Mouse (Mus musculus) layer of hippocampus, adult 9-11 months (tissue): ENCODE measurements around the gene Wdr35.
"Not testable (repeated sequence)": the region's sequence is repeated elsewhere in the genome, so short reads cannot be mapped to it uniquely, and the experiment has no call there.

Source experiments
- DNase-seq: peaks from one replicate; pipeline ENCODE4 v3.0.0; 2022

Gene Wdr35

DNA sequence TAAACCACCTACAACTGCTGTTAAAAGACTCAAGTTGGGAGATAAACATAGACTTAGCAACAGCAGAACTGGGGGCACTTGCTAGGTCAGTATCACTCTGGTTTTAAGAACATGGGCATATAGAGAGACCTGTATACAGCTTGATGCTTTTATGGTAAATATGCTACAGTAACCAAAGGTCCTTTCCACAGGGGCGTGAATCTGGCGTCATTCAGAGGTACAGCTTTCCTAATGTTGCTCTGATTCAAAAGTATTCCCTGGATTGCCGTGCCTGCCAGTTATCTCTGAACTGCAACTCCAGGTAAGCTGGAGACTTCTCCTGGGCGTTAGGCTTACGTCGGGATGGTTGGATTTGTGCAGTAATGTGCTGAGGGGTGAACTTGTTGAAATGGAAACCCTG lies 34.1 kb downstream of the Wdr35 start:
- DNase-seq, result no peak

DNA sequence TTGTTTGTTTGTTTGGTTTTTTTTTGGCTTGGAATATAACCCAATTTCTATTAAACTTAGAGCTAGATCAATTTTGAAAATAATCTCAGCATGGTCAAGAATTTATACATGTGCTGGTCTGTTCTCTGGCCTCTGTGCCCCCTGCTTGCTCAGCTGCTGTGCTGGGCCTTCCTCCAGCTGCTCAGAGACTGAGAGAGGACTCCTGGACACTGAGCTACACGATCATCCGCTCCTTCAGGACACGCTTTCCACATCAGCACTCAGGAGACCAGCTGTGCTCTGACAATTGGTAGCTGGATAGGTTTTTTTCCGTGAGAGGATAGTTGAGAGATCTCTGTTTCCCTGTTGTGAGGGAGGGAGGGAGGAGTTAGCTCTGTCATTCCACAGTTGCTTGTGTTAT lies 36.6 kb downstream of the Wdr35 start:
- DNase-seq, result no peak

DNA sequence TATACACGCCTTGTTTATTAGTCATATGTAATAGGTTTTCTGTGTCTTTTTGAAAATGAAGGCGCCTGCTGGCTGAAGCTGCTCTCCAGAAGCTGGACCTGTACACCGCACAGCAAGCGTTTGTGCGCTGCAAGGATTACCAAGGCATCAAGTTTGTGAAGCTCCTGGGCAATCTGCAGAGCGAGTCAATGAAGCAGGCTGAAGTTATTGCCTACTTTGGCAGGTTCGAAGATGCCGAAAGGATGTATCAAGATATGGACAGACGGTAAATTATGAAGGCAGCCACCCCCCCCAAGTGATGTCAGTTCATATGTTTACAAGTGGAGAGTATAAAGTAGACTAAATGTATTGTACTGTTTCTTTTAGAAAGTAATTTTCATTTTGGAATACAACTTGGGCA lies 42.7 kb downstream of the Wdr35 start:
- DNase-seq, result no peak

DNA sequence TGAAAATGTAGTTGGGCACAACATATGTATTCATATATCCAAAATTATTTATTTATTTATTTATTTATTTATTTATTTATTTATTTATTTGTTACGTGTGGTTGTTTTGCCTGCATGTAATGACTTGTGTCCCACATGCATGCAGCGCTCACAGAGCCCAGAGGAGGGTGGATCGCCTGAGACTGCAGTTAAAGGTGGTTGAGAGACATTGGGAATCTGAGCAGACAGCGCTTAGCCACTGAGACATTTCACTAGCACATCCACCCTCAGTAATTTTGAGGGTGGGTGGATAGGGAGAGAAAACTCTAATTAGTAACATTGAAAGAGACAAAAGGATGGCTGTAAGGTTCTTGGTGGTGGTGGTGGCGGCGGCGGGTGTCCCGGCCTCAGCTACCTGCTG lies 46.7 kb downstream of the Wdr35 start:
- DNase-seq, result no peak

DNA sequence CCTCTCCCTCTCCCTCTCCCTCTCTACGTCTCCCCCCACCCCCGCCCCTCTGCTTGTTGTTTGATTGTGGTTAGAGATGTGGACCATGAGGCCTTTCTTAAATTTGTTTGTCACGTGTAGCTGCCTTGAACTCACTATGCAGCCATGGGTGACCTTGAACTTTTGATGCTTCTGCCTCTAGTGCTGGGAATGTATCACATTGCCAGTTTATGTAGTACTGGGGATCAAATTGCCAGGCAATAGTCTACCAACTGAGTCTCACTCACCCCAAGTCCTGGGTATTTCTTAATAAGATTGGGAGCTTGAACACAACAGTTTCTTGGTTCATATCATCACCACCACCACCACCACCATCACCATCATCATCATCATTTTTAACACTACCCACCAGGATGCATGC lies 47.3 kb downstream of the Wdr35 start:
- DNase-seq, result no peak

GRCm38 (mm10) chr12:9023031-9023430 lies 49.3 kb downstream of the Wdr35 start:
- no peak for DNase-seq

GRCm38 (mm10) chr12:9024071-9024470 lies 50.4 kb downstream of the Wdr35 start:
- no peak for DNase-seq

DNA sequence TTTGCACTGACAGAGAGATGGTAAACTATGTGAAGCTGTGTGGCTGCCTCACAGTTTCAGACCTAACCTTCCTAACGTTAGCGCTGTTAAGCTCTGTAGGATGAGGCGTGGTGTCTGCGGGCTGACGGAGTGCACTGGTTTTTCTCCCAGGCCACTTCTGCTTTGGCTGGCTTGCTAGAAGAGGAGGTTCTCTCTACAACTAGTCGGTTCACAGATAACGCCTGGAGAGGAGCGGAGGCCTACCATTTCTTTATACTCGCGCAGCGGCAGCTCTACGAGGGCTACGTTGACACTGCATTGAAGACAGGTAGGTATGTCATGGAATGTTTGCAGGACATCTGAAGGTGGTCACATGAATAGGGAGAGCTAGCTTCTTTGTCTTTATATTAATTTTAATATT lies 51.0 kb downstream of the Wdr35 start:
- no peak for DNase-seq

GRCm38 (mm10) chr12:9026843-9027242 lies 53.2 kb downstream of the Wdr35 start:
- DNase-seq, result no peak

DNA sequence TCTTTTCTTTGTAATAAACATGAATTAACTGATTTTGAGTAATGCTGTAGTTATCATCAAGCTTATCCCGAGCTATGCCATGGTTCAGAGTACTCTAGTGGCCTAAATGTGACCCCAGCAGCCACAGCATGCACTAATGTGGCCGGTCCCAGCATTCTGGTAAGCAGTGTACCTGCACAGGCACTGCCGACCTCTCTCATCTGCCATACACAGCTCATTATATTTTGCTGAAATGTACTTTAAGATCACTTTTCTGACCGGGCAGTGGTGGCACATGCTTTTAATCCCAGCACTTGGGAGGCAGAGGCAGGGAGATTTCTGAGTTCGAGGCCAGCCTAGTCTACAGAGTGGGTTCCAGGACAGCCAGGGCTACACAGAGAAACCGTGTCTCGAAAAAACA lies 55.1 kb downstream of the Wdr35 start:
- not testable (repeated sequence) for DNase-seq

- no peak for DNase-seq
These were observed 55.8 kb downstream of the Wdr35 start for GRCm38 (mm10) chr12:9029506-9029887.

DNA sequence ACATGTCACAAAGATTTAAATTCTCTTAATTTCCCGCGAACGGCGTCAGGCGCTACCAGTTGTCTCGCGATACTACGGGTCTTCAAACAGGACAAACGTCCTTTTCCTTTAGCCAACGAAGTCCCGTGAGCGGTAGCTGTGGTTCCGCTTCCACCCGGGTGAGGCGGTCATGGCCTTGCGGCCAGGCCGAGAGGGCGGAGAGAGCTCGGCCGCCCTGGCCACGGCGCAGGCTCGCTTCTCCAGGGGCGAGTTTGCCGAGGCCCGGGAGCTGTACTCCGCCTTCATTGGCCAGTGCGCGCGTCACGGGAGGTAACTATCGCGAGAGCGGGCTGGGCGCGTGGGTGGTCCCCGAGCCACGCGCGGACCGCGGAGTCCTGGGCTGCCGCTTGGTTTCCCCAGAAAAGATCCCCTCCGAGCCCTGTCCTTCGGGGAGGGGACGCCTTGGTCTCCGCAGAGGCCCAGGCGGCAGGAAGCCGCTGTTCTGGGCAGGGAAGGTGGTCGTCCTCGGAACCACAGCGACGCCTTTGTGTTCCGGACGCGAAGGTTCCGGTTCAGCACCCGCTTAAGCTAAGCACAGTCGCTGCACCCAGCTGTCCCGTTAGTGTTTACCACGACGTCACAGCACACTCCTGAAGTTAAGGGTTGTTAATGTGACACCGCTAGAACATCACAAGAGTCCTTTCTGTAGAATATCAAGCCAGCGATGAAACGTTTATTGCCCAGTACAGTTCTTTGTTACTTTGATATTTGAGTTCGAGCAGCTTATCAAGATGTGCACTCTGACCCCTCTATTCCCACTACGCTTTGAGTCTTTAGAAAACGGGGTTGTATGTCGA lies 56.4 kb downstream of the Wdr35 start, which contains the start of gene Ttc32:
TSS of gene Ttc32 (plus strand) at position 110 of the 836 bp plus-strand sequence.
- DNase-seq, result peak; percentile 94

DNA sequence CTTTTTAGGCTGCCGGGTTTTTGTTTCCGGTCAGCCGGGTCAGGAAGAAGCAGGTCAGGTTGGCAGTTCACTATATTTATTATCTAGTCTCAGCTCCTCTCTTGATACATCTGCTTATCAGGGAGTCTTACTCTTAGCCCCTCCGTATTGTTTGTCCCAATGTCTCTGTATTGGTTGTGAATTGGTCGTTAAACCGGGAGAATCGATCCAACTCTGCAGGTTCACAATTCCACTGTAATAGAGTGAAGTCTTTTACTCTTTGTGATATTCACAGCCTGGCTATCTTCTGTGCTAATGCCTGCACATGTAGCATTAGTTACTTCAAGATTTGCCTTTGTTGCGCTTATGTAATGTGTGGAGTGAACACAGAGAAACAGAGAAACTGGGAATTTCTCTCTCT lies 57.5 kb downstream of the Wdr35 start:
- DNase-seq, result no peak

DNA sequence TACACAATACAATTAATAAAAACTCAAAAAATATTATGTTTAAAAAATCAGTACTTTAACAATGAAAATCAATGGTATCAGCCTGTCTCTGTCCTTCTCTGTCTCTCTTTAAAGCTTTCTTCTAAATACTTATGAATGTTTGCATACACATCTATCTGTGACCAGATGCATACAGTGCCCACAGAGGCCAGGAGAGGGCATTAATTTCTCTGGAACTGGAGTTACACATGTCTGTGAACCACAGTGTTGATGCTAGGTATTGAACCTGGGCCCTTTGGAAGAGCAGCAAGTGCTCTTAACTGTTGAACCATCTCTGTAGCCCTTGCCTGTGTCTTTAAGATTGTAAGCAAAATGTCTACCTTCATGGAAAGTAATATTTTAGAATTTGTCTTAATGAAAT lies 59.4 kb downstream of the Wdr35 start:
- DNase-seq, result no peak

GRCm38 (mm10) chr12:9036409-9036808 lies 62.7 kb downstream of the Wdr35 start:
- no peak for DNase-seq

DNA sequence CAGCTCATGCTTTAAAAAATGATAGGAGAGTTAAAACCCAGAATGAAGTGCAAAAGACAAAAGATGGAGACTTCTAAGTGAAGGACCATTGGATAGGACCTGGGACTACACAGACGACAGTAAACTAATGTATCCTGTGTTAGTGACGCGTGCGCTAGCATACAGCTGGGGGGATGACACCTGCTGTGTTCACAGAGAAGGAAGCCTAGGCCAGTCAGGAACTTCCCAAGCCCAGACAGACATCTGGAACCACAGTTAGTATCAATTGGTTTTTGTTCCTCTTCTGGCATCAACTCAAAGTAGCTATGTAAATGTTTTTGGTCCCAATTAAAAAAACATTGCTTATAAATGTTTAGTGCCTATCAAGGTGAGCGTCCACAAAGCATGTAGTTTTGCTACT lies 66.5 kb downstream of the Wdr35 start:
- DNase-seq, result no peak

DNA sequence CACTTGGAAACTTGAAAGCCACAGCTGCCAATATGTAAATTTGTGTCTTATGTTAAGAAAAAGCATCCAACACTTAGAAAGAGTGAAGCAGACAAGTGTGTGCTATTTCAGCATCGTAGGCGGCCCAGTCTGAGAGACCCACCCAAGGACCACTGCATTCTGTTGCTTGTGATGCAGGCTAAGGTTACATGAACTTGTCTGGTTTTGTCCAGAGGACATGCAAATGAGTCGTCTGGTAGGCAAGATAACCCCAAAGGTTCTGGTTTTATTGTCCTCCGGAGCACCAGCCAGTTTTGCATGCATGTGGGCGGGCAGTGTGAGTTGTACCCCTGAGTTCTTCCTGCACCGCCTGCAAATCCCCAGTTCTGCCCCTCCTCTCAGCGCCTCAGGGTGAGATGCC lies 67.0 kb downstream of the Wdr35 start:
- DNase-seq, result no peak

GRCm38 (mm10) chr12:9042316-9042715 lies 68.6 kb downstream of the Wdr35 start:
- DNase-seq, result no peak

- no peak for DNase-seq
These were observed 69.1 kb downstream of the Wdr35 start for GRCm38 (mm10) chr12:9042759-9043158.

DNA sequence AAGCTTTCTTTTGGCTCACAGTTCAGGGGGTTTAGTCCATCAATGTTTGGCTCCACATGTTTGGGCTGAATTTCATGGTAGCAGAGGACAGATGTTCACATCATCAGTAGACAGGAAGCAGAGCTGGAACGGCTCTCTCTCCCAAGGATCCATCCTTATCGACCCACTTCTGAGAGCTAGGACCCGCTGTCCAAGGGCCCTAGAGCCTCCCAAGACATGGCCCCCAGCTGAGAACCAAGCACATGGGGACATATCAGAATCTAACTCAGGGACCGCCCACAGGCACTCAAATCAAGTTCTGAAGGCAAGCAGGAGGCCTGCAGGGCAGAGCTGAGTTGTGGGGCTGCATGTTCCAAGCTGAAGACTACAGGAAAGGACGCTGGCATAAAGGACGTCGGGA lies 71.0 kb downstream of the Wdr35 start:
- no peak for DNase-seq

GRCm38 (mm10) chr12:9046674-9047073 lies 73.0 kb downstream of the Wdr35 start:
- no peak for DNase-seq

GRCm38 (mm10) chr12:9048090-9048489 lies 74.4 kb downstream of the Wdr35 start:
- DNase-seq, result no peak

DNA sequence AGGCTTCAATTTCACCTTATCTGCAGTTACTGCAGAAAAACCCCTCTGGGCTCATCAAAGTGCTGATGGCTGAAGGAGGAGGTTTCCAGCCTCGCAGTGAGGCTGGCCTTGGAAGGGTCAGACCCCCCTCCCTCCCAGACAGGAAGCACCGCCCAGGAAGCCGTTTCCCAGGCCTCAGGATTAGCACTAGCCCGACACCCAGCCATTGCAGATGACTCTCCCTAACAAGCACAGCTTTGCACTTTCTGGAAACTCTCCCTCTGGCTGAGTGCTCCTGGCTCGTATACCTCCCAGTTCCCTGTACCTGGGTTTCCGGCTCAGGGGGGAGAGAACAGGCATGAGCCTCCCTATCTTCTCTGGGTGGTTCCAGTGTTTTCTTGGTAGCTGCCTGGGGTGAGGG lies 77.1 kb downstream of the Wdr35 start:
- DNase-seq, result no peak

- DNase-seq, result peak; percentile 71
These were observed 78.6 kb downstream of the Wdr35 start for GRCm38 (mm10) chr12:9052075-9052829.
